Mouse (Mus musculus): ENCODE data around the gene Mr1.

GRCm38 (mm10) chr1:155178192-155178924 lies 31.7 kb upstream of the Mr1 start:
- TF ChIP-seq CTCF (IDR thresholded peaks at IDR 0.05; ENCODE audit: low read depth) (no peak), EP300 (IDR thresholded peaks at IDR 0.05; ENCODE audit: low read depth) (no peak)
